Mouse (Mus musculus): ENCODE results near the gene Spp1. TPM values are rescaled to one million over a fixed set of nuclear protein-coding genes. Genes with fewer than 3 reads are reported as not detected.

The Spp1 gene
- 0.69 to 1.1 TPM (median 0.81 TPM) in 4 replicates for total RNA-seq (2023; ENCODE audit: inconsistent age)

GRCm38 (mm10) chr5:104434835-104435301 lies at the start of gene Spp1:
Gene Spp1, plus strand, starts transcription at chr5:104435118.

DNA sequence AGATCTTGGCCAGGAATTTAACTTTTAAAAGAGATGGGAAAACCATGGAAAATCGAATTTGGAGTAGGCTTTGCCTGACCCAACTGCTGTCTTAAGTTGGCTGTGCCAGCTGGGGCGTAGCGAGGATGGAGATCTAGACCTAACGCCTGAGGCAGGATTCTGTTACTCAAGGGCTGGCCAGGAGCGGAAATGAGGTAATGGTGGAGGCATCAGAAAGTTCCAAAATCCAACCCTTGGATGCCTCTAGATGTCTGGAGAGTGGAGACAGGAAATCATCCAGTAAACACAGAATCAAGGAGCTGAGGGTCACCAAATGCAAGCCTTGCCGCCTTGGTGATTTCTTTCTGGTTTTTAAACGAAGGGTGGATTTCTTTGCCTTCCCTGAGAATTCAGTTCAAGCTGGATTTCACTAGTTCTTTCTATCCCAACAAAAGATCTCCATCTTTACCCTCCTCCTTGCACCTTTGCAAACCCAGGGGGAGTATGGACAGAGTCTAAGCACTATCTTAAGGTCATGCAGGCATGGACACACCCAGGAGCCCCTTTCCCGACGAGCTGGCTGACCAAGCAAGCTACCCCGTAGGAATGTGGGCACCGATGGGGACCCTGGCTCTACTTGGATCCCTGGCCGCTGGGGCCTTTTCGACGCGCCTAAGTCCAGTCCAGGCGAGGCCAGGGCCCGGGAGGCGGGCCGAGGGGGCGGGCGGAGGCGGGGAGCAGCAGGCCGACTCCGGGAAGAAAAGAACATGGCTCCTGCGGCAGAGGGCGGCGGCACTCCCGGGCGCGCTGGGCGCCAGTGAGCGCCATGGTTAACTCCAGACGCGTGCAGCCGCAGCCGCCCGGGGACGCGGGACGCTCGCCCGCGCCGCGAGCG lies 24.2 kb downstream of the Spp1 start, which contains the start of gene Pkd2:
Gene Pkd2 (plus strand): TSS at position 619 of the 874 bp plus-strand sequence.

Other genes starting within 250 kb of the Spp1 start
- gene Dmp1, start 232.5 kb upstream of the Spp1 start, total RNA-seq (2023; ENCODE audit: inconsistent age): not detected in 4 replicates
- not detected in 4 replicates for gene Ibsp, start 135.9 kb upstream of the Spp1 start, total RNA-seq (2023; ENCODE audit: inconsistent age)
- not detected in 4 replicates for gene Mepe, start 109.8 kb upstream of the Spp1 start, total RNA-seq (2023; ENCODE audit: inconsistent age)
- not detected in 4 replicates for gene Pkd2, start 24.3 kb downstream of the Spp1 start, total RNA-seq (2023; ENCODE audit: inconsistent age)
- gene BC005561, start 73.2 kb downstream of the Spp1 start, total RNA-seq (2023; ENCODE audit: inconsistent age): 14.1 to 17.8 TPM (median 17.1 TPM) in 4 replicates